Comparison of ENCODE assay signal across 13 mouse cellular contexts in the genomic region with DNA sequence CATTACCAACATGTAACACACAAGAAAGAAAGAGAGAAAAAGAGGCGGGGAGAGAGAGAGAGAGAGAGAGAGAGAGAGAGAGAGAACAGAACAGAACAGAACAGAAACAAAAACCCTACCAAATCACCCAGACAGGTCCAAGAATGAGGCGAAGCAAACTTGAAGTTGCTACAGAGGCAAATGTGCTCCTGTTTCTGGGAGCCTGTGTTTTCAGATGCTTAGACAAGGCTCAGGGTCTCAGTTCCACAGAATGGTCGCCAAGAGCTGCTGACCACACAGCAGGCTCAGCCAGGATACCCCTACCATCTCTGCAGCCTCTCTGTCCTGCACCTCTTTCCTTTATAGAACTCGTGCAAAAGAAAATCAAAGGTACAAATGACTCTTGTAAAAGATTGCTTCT.
DNase-seq lines count a peak whose midpoint lies in the region; ATAC-seq lines count a peak whose summit lies in the region.
"Had no signal": no experiment of that assay in that cellular context is flagged by ENCODE, and none has a peak within 500 bp of the region (broad histone marks: within the 10 kb centered on the region; RNA-seq: fewer than 3 reads in every experiment).

No protein-coding gene starts in this region.

- WGBS in neural tube, embryonic 12.5 days: 54% methylated on average over 4 of the region's 4 CpGs
- 53% methylated on average over 4 of the region's 4 CpGs for WGBS in hindbrain, embryonic 15.5 days
- WGBS in midbrain, embryonic 12.5 days: 72% methylated on average over 4 of the region's 4 CpGs

- H3K9ac ChIP-seq in neural tube, embryonic 12.5 days: no peak overlapping the region
- H3K9ac ChIP-seq in hindbrain, embryonic 15.5 days: no peak overlapping the region
- no peak overlapping the region for H3K9ac ChIP-seq in midbrain, embryonic 12.5 days (replicated peaks)
- H3K9ac ChIP-seq: liver, embryonic 12.5 days had no signal

- DNase-seq in neural tube, embryonic 10.5 days (ENCODE audit: extremely low spot score, low spot score): no peak
- no peak for DNase-seq in kidney, adult 9 months
- no peak for DNase-seq in spleen, postnatal 4 days (ENCODE audit: low spot score in 2 of 2)
- DNase-seq in right cerebral cortex, adult 18-20 months: no peak
- DNase-seq in retina, embryonic 14.5 days (ENCODE audit: low spot score): no peak
- DNase-seq: cerebellum, adult 11-12 months; gastrocnemius, postnatal 36 days; kidney, postnatal 10 days had no signal

- ATAC-seq in neural tube, embryonic 12.5 days (ENCODE audit: low FRiP score, low read depth): no peak
- no peak for ATAC-seq in hindbrain, embryonic 15.5 days (ENCODE audit: low FRiP score, low read depth)
- no peak for ATAC-seq in midbrain, embryonic 12.5 days (ENCODE audit: low FRiP score, low read depth)
- ATAC-seq: inflammation-experienced regulatory T-cells, adult 6 months; liver, embryonic 12.5 days had no signal

- no peaks in the 10 kb centered on the region for H3K27me3 ChIP-seq in neural tube, embryonic 12.5 days (replicated peaks)
- no peaks in the 10 kb centered on the region for H3K27me3 ChIP-seq in hindbrain, embryonic 15.5 days
- H3K27me3 ChIP-seq in midbrain, embryonic 12.5 days: no peaks in the 10 kb centered on the region
- H3K27me3 ChIP-seq: liver, embryonic 12.5 days had no signal

- peak overlapping the region; percentile 8; the same call in 1 of the 2 replicates for H3K4me2 ChIP-seq in neural tube, embryonic 12.5 days (replicated peaks)
- H3K4me2 ChIP-seq in hindbrain, embryonic 15.5 days: 0 out of 2 replicates have a peak overlapping the region, but pooled peaks have one; percentile 6
- 0 out of 2 replicates have a peak overlapping the region, but pooled peaks have one; percentile 4 for H3K4me2 ChIP-seq in midbrain, embryonic 12.5 days (replicated peaks)
- H3K4me2 ChIP-seq: liver, embryonic 12.5 days had no signal

- no peak overlapping the region for H3K4me3 ChIP-seq in neural tube, embryonic 12.5 days
- no peak overlapping the region for H3K4me3 ChIP-seq in hindbrain, embryonic 15.5 days
- no peak overlapping the region for H3K4me3 ChIP-seq in midbrain, embryonic 12.5 days
- H3K4me3 ChIP-seq: liver, embryonic 12.5 days had no signal

- peak overlapping the region; percentile 67; the same call in 1 of the 2 replicates for H3K27ac ChIP-seq in neural tube, embryonic 12.5 days
- H3K27ac ChIP-seq in hindbrain, embryonic 15.5 days (replicated peaks): peak overlapping the region; percentile 81
- H3K27ac ChIP-seq in midbrain, embryonic 12.5 days (replicated peaks): peak overlapping the region; percentile 71
- H3K27ac ChIP-seq: liver, embryonic 12.5 days had no signal

- H3K4me1 ChIP-seq in neural tube, embryonic 12.5 days: peaks cover 34% of the 10 kb centered on the region
- H3K4me1 ChIP-seq in hindbrain, embryonic 15.5 days (replicated peaks): peaks cover 21% of the 10 kb centered on the region
- peaks cover 42% of the 10 kb centered on the region for H3K4me1 ChIP-seq in midbrain, embryonic 12.5 days
- H3K4me1 ChIP-seq: liver, embryonic 12.5 days had no signal

- H3K9me3 ChIP-seq in neural tube, embryonic 12.5 days: no peaks in the 10 kb centered on the region
- no peaks in the 10 kb centered on the region for H3K9me3 ChIP-seq in hindbrain, embryonic 15.5 days
- no peaks in the 10 kb centered on the region for H3K9me3 ChIP-seq in midbrain, embryonic 12.5 days
- H3K9me3 ChIP-seq: liver, embryonic 12.5 days had no signal

- no peaks in the 10 kb centered on the region for H3K36me3 ChIP-seq in neural tube, embryonic 12.5 days
- no peaks in the 10 kb centered on the region for H3K36me3 ChIP-seq in hindbrain, embryonic 15.5 days
- H3K36me3 ChIP-seq in midbrain, embryonic 12.5 days: no peaks in the 10 kb centered on the region
- H3K36me3 ChIP-seq: liver, embryonic 12.5 days had no signal
